Mouse (Mus musculus): ENCODE measurements around the gene Pigyl.
"Not testable (repeated sequence)": the region's sequence is repeated elsewhere in the genome, so short reads cannot be mapped to it uniquely, and the experiment has no call there.

Gene Pigyl

DNA sequence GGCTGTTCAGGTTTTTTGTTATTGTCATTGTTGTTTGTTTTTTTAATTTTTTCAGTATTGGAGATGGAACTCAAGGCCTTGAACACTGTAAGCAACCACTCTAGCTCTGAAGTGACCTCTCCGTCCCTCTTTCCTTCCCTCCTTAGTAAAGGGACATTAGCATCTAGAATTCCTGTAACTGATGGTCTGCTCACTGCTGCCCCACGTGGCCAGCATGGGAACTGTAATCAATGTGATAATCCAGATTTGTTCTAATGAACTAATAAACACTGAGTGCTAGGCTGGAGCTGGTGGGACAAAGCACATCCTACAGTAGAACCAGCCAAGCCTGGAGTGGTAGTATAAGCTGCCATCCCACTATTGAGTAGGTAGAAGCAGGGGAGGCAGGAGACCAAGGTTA, 18.2 kb upstream of the Pigyl start:
- no peak for DNase-seq (ENCODE audit: low spot score)

DNA sequence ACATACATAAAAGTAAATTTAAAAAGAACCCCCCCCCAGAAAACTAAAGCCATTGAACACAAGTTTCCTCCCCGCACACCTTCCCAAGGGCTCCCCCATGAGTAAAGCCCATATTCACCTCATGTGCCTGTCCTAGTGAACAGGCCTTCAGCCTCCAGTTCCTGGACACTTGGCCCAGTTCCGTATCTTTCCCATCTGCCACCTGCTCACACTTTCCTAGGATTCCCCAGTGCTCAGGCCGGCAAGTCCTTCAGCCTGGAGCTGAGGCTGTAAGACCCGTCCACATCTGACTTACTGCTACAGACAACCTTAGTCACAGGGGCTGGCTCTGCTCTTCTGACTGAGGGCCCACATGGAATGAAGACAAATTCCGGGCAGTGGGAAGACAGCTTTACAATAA, 16.9 kb upstream of the Pigyl start:
- DNase-seq (ENCODE audit: low spot score) = no peak

DNA sequence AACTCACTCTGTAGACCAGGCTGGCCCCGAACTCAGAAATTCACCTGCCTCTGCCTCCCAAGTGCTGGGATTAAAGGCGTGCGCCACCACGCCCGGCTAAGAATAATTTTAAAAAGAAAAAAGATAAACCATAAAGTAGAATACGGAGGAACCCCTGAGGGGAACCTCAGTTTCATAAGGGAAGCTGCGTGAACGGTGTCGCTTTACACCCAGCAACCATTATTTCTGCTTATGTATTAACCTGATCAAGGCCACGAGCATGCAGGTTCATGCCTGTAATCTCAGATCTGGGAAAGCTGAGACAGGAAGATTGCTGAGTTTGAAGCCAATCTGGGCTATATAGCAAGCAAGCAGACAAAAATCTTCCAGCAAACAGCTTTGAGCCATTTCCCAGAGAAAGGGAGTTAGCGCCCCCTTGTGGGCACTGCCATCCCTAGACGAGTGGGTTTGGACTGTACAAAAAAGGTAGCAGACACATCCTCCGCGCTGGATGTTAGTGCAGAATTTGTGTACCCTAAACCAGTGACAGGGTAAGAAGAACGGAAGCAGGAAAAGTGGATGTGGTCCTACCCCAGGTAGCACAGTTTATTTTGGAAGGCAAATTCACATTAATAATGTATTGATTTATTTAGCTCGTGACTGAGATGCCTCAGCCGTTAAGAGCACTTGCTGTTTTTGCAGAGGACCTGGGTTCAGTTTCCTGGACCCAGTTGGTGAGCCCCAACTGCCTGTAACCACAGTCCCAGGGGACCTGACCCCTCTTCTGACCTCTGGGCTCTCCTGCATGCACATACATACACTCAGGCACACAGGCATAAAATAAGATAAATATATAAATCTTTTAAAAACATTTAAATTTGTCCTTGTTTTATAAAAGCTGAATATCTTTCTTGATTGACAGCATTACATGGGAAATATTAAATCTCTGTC, 13.3 kb upstream of the Pigyl start:
- DNase-seq (ENCODE audit: low spot score) = peak; percentile 90

DNA sequence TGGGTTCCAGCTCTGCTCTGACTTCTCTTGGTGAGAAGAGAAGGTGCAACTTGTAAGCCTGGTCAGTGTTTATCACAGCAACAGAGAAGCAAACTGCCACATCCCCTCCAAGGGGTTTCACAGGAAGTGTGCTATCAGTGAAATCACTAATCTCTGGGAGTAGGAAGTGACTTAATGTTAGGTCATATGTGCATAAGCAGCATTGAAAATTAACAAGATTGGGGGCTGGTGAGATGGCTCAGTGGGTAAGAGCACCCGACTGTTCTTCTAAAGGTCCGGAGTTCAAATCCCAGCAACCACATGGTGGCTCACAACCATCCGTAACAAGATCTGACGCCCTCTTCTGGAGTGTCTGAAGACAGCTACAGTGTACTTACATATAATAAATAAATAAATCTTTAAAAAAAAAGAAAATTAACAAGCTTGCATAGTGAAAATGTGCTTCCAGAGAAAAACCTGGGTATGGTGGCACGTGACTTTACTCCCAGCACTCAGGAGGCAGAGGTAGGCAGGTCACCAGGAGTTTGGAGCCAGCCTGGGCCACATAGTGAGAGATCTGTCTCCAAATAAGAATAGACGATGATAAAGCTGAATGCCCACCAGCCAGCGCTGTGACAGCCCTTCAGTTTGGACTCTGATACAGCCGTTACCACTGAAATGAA, 12.2 kb upstream of the Pigyl start:
- DNase-seq (ENCODE audit: low spot score) = no peak

DNA sequence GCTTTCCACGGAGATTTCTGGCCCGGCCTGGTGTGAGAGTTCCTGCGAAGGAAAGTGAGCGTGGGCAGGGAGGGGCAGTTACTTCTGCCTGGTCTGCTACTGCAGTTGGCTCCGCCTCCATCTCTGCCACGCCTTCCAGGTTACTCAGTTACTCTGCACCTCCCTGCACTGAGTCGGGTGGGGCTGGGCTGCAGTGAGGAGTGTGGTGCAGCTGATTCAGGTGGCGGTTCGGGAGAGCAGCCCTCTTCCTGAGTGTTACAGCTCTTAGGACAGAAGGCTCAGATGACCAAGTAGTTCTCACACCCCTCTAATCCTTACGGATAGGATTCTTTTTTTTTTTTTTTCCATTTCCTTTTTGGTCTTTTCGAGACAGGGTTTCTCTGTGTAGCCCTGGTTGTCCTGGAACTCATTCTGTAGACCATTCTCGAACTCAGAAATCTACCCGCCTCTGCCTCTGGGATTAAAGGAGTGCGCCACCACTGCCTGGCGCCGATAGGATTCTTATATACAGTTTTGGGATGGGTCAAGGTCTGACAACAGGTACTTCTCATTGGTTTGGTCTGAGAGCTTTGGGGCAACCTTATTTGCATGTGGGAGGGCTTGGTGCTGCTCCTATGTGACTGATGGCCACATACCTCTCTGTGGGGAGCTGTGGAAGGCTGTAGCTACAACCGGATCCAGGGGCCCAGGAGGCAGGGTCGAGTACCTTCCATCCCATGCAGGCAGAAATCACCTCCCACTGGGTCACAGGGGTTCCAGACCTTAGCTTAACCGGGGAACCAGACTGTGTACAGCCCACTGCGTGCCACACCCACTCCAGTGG, 7.0 kb upstream of the Pigyl start:
- no peak for DNase-seq (ENCODE audit: low spot score)

DNA sequence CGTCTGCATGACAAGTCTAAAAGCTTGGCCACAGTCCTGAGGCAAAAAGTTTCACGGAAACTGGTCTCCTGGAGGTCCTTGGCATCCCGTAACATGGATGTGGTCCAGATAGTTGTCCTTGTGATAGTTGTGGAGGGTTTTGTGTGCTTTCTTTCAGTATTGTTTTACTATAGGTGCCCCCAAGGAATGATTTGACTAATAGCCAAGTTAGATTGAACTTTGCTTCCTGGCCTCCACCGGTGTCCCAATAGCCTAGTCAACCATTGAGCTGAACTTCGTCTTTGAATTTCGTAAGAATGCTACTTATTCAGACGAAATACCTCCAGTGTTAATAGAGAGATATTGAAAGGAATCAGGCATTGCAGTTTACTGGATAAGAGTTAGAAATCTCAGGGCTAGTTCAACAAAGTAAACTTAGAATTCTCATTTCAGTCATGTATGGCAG, 6.4 kb upstream of the Pigyl start:
- not testable (repeated sequence) for DNase-seq (ENCODE audit: low spot score)

DNA sequence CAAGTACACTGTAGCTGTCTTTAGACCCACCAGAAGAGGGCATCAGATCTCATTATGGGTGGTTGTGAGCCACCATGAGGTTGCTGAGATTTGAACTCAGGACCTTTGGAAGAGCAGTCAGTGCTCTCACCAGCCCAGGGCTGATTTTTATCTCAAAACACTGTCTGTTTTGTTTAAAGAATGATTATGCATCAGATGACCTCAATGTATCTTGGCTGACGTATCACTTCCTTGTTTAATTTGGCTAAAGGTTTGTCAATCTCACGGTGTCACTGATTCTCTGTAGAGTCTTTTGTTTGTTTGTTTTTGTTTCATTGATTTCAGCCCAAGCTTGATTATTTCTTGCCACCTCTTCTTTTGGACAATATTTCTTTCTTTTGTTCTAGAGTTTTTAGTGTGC, 5.7 kb upstream of the Pigyl start:
- no peak for DNase-seq (ENCODE audit: low spot score)

DNA sequence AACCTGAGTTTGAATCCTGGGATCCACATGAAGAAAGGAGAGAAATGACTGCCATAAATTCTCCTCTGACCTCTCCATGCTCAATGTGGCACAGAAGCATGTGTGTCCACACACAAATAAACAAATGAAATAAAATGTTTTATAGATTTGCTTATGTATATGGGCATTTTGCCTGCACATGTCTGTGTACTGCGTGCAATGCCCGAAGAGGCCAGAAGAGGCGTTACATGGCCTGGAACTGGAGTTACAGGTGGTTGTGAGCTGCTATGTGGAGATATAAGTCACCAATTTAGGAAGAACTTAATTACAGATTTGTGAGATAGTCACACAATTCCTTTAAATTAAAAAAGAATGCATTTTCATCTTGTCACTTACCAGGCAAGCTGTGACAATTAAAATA, 2.8 kb upstream of the Pigyl start:
- DNase-seq (ENCODE audit: low spot score) = no peak

DNA sequence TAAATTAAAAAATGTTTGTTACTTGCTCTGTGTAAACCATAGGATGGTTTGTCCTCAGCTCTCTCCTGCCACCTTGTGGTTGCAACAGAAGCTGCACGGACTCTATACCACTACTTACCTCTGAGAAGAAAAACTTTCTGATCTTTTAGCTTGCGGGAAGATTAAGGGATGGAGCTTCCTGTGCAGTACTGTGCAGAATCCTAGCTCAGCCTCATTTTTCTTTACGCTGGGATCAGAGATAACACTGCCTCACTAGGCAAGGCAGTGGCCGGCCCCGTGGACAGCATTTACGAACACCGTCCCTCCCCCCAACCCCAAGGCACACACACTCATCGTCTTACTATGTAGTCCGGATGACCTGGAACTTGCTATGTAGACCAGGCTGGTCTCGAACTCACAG, 1.0 kb upstream of the Pigyl start:
- DNase-seq (ENCODE audit: low spot score) = peak; percentile 70

DNA sequence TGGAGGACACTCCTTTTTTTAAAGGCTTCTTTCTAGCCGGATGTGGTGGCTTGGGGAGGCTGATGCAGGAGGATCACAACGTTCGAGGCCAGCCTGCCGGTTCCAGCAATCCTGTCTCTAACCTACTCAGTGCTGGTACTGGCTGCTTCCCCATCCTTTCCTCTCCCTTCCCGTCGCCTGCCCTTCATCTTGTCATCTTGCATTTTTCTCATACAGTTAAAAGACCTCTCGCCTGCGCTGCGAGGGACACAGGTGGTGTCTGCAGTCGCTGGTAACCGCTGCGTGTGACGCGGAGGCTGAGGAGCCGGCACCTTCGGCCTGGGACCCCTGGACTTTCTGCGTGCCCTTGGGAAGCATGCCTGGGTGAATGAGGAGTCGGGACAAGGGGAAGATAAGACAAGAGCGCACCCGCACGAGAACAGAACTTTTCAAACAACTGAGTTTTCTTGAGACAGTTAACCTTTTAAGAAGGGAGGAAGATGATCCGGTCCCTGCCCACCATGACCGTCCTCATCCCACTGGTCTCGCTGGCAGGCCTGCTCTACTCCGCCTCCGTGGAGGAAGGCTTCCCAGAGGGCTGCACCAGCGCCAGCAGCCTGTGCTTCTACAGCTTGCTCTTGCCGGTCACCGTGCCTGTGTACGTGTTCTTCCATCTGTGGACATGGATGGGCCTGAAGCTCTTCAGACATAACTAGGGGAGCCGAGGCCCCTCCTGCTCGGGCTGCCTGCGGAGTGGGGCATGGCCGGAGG, 1.0 kb downstream of the Pigyl start:
- no peak for DNase-seq (ENCODE audit: low spot score)

DNA sequence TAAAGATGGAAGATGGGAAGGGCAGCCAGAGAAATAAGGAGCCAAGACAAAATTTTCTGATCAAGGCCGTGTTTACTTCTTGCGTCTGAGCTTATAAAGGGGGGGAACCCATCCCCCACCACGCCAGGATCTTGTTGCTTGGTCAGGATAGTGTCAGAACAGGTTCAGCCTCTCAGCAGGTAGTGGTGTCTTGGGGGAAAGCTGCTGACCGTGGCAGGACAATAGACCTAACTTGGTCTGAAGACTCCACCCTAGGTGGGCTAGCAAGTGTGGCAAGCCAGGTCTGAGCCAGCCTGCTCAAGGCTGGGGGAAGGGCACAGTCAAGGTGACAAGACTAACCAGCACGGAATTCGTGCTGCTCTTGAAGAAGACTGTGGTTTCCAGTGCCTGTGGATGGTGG, 4.7 kb downstream of the Pigyl start:
- DNase-seq (ENCODE audit: low spot score) = no peak

DNA sequence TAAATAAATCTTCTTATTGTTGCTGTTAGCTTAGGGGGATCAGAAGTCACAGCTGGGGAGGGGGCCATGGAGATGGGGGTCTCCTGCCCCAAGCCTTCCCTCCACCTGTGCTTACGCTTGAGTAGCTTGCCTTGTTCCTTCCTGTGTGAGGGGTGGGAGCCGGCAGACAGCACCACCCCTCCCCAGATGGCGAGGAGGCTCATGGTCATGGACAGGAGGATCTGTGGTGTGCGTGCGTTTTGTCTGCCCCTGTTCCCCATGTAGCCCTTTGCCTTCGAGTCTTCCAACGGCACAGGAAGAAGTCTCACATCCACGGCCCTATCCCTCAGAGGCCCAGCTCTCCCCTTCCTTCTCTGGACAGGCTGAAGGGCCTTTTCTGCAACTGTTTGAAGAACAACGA, 5.7 kb downstream of the Pigyl start:
- DNase-seq (ENCODE audit: low spot score) = no peak

DNA sequence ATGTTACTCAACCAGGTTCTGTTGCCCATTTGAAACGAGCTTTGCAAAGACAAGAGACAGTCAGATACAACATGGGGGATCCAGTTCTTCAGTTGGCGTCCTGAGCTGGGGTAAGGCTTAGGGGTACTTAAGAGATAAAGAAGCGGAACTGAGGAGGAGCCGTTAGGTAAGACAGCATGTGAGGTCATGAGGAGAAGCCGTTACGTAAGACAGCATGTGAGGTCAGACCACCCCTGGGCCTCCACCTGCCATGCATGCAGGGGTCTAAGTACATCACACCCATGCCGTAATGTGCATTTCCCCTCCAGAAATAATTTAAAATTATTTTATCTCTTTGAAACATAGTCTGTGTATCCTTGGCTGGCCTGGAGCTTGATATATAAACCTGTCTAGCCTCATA, 6.3 kb downstream of the Pigyl start:
- no peak for DNase-seq (ENCODE audit: low spot score)

DNA sequence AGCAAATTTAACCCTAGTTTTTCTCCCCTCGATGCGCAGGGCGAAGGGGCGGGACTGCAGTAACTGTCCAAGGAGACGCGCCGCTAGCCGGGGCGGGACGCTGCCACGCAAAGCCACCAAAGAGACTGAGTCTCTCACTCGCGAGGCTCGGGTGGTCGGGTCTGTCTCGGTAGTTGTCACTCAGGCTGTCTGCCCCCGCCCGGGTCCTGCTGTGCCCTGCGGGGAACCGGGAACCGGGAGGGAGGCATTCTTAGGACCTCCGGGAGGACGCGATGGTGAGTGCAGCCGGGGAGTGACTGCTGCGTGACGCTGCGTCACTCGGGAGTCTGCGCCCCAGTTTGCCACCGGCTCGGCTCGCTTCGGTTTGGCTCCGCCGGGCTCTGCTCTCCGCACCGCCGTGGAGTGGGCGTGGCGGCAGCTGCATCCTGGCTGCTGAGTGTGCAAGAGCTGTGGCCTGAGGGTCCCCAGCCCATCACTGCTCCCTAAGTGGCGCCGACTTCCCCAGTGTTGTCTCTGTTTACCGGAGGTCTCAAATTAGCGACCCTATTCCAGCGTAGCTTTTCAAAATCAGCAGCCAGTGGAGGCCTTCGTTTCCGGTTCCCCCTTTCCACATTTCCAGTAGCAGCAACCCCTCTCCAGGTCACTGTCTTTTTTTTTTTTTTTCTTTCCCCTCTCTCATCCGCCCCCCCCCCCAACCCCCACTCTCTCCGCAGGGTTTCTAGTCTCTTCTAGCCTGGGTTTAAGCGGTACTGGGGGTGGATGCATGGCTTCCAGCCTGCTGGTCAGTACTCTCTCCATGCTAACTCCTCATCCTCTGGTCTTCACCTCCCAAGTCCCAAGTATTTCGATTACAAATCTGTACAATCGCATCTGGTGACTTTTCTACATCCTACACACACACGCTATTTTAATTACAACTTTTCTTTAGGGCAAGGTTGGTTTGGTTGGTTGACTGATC, 8.3 kb downstream of the Pigyl start:
- no peak for DNase-seq (ENCODE audit: low spot score)

DNA sequence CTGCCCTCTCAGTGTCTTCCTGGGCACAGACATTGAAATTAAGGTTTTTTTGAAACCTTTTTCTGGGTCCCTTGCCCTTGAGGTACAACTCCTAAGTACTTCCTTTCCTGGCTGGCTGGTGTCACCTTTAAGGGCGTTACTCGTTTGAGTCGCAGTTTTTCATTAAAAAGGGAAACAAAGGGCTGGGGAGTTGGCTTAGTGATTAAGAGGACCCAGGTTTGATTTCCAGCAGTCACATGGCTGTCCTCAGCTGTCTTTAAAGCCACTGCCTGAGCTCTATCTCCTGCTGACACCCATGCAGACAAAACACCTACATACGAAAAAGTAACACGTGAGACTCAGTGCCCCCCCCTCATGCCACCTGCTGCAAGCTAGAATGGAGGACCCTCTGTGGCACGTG, 9.3 kb downstream of the Pigyl start:
- no peak for DNase-seq (ENCODE audit: low spot score)

DNA sequence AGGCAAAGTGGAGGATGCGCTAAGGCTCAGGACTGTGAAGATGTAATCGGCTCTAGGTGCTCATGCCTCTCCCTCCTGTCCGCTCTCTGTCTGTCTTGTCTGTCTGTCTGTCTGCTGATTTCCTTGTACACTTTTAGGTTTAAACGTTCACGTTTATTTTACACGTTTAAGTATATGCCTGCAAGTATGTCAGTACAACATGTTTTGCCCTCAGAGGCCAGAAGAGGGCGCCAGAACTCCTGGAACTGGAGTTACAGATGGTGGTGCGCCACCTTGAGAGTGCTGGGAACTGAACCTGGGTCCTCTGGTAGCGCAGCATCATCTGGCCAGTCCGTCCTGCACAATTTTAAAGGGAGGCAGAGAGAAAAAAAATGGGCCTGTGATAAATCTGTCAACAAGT, 10.0 kb downstream of the Pigyl start:
- no peak for DNase-seq (ENCODE audit: low spot score)

DNA sequence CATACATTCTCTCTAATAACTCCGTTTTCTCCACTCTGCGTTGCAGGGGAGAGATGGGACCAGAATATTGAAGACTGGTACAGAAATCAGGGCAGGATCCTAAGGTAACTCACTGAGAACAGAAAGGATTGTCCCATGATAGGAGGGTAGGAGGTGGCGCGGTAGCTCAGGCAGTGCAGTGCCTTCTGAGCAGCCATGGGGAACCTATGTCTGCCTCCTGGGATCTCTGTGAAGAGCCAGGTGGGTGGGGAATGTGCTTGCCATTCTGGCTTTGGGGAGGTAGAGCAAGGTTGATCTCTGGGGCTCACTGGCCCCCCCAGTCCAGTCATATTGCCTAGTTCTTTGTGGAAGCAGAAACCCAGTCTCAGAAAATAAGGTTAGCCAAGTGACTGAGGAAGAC, 11.1 kb downstream of the Pigyl start:
- DNase-seq (ENCODE audit: low spot score) = no peak

DNA sequence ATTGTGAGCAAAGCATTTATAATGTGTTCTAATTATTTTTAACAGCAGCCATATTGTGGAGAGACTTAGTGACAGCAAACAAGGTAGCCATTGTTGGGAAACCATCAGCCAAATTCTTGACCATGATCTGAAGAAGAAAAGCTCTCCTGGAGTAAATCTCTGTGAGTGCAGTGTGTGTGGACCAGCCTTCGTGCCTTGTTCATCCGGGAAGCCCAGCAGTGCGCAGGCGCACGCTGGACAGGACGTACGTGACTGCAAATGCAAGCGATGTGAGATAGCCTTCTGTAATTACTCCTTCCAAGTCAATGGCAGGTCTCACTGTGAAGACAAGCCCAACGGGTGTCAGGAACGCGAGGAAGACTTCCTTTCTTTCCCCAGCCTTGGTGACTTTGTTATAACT, 12.7 kb downstream of the Pigyl start:
- no peak for DNase-seq (ENCODE audit: low spot score)

DNA sequence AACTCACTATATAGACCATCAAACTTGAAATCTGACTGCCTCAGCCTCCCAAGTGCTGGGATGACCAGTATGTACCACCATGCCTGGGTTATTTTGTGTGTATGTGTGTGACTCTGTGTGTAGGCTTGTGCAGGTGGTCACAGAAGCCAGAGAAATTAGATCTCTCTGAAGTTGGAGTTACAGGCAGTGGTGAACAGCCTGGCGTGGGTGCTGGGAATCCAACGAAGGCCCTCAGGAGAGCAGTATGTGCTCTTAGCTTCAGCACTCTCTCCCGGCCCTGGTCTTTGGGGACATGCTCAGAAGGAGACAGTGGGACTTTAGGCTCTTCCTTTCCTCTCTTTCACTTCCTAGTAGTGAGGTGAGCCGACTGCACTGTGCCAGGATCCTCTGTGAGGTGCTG, 15.7 kb downstream of the Pigyl start:
- no peak for DNase-seq (ENCODE audit: low spot score)

DNA sequence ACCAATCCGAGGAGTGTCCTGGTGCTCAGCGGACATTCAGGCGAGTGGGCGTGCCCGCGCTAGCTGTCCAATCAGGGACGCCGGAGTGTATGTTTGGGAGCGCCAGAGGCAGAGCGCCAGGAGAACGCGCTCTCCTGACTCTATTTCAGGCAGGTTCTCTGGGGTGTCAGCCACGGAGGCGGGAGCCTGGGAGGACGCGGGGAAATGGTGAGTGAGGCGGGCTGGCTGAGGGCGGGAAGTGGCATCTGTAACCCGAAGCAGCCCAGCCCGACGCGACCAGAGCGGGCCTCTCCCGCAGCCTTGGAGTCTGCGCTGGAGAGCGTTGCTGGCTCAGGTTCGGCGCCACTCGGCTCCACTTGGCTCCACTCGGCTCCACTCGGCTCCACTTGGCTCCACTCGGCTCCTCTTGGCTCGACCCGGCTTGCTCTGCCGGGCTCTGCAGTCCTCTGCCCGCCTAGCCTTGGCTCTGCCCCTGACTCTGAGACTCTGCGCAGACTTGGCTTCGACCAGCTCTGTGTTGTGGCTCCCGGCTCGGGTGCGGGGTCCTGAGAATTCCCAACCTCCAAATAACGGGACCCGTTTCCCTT, 31.5 kb downstream of the Pigyl start, which contains the start of gene Zfp872:
Zfp872 (plus strand) TSS at position 66 of the 587 bp plus-strand sequence.
- peak; percentile 41 for DNase-seq (ENCODE audit: low spot score)

Data from urinary bladder, postnatal 25 days (tissue).